Mouse (Mus musculus) retina, adult 2 months (tissue): ENCODE data around the gene Cpsf7.

Experiments used
- DNase-seq: peaks from one replicate; pipeline ENCODE4 v3.0.0-alpha.2; 2012; ENCODE audit warnings: low read depth, low spot score

The Cpsf7 gene

GRCm38 (mm10) chr19:10560108-10560507, 35.0 kb downstream of the Cpsf7 start:
- DNase-seq, result no peak

GRCm38 (mm10) chr19:10561558-10562314, 36.7 kb downstream of the Cpsf7 start:
- no peak for DNase-seq

- no peak for DNase-seq
Measured at GRCm38 (mm10) chr19:10562351-10562750, 37.3 kb downstream of the Cpsf7 start.

GRCm38 (mm10) chr19:10564278-10564677, 39.2 kb downstream of the Cpsf7 start:
- DNase-seq, result no peak

- no peak for DNase-seq
Measured at GRCm38 (mm10) chr19:10565217-10565616, 40.2 kb downstream of the Cpsf7 start.

GRCm38 (mm10) chr19:10569627-10570026, 44.6 kb downstream of the Cpsf7 start:
- no peak for DNase-seq

GRCm38 (mm10) chr19:10576690-10577561, 51.9 kb downstream of the Cpsf7 start, which contains the start of the genes Cyb561a3 and Tmem138:
Gene Cyb561a3, plus strand, starts transcription at chr19:10577172.
Gene Tmem138, minus strand, starts transcription at chr19:10577362.
- peak; percentile 94 for DNase-seq

GRCm38 (mm10) chr19:10580102-10580501, 55.0 kb downstream of the Cpsf7 start:
- no peak for DNase-seq

- no peak for DNase-seq
Measured at GRCm38 (mm10) chr19:10580761-10581160, 55.7 kb downstream of the Cpsf7 start.

GRCm38 (mm10) chr19:10581984-10582383, 56.9 kb downstream of the Cpsf7 start:
- DNase-seq, result no peak

- no peak for DNase-seq
Measured at GRCm38 (mm10) chr19:10583550-10584146, 58.6 kb downstream of the Cpsf7 start.

GRCm38 (mm10) chr19:10585112-10585511, 60.0 kb downstream of the Cpsf7 start:
- no peak for DNase-seq

- DNase-seq, result no peak
Measured at GRCm38 (mm10) chr19:10587231-10587630, 62.2 kb downstream of the Cpsf7 start.

GRCm38 (mm10) chr19:10589127-10589857, 64.2 kb downstream of the Cpsf7 start:
- DNase-seq, result no peak

GRCm38 (mm10) chr19:10590301-10590700, 65.2 kb downstream of the Cpsf7 start:
- no peak for DNase-seq

GRCm38 (mm10) chr19:10591659-10592377, 66.8 kb downstream of the Cpsf7 start:
- no peak for DNase-seq
